Mouse (Mus musculus) megakaryocyte, embryonic 14.5 days (primary cell): ENCODE results near the gene Lmf2.

Experiments used
- FLI1 ChIP-seq: IDR thresholded peaks from 2 replicates; pipeline ENCODE4 v1.6.1; 2012; ENCODE audit warnings: low read length, inconsistent platforms, mixed read lengths
- GATA1 ChIP-seq: IDR thresholded peaks from 3 replicates; pipeline ENCODE4 v1.6.1; 2012; ENCODE audit warnings: mixed read lengths, low read length, inconsistent platforms, borderline replicate concordance

- TF ChIP-seq GATA1 (no peak), FLI1 (no peak)
Observed at GRCm38 (mm10) chr15:89343325-89343724, 12.1 kb downstream of the Lmf2 start.
